Mouse (Mus musculus): ENCODE results near the gene Atad3a.

- TF ChIP-seq CTCF (IDR thresholded peaks at IDR 0.05 in 2 of 3, conservative IDR thresholded peaks at IDR 0.05 in 1 of 3; ENCODE audit: control insufficient read depth in 1 of 3, insufficient read depth in 1 of 3, low read depth in 2 of 3, low read length in 3 of 3, poor library complexity in 1 of 3, severe bottlenecking in 1 of 3) (no peak), MAX (IDR thresholded peaks at IDR 0.05; ENCODE audit: low read length) (no peak), POLR2A (IDR thresholded peaks at IDR 0.05; ENCODE audit: control insufficient read depth in 1 of 2, insufficient read depth in 1 of 2, low read depth in 1 of 2, low read length in 2 of 2, poor library complexity in 1 of 2) (no peak), SIN3A (IDR thresholded peaks at IDR 0.05; ENCODE audit: low read length) (no peak), TAL1 (IDR thresholded peaks at IDR 0.05; ENCODE audit: low read length) (no peak), GATA1 (IDR thresholded peaks at IDR 0.05; ENCODE audit: low read depth, low read length) (no peak)
These were observed 24.4 kb upstream of the Atad3a start for GRCm38 (mm10) chr4:155785246-155785645.

Measured in MEL (cell line).